Mouse (Mus musculus) brain, embryonic 14.5 days (tissue): ENCODE measurements around the gene Gstt2. TPM values are rescaled to one million over a fixed set of nuclear protein-coding genes. Genes with fewer than 3 reads are reported as not detected.

ENCODE experiments used
- DNase-seq: peaks from one replicate; pipeline ENCODE4 v3.0.0-alpha.2; 2011; ENCODE audit warnings: low read depth
- CTCF ChIP-seq: fragments of 200-500 bp; IDR thresholded peaks from 2 replicates; pipeline ENCODE4 v1.5.1; 2012; ENCODE audit warnings: inconsistent platforms, mild to moderate bottlenecking, moderate library complexity, borderline replicate concordance; ENCODE audit not compliant: insufficient read depth, insufficient read length; ENCODE audit errors: extremely low read depth
- POLR2A ChIP-seq: fragments of 200-500 bp; IDR thresholded peaks from 2 replicates; pipeline ENCODE4 v1.6.1; 2012; ENCODE audit warnings: mild to moderate bottlenecking, inconsistent platforms, borderline replicate concordance; ENCODE audit not compliant: poor library complexity, insufficient read depth, insufficient read length, severe bottlenecking; ENCODE audit errors: extremely low read depth
- polyA plus RNA-seq: library from polyadenylated mRNA; depleted of rRNA; stranded (reverse); fragments of >200 nt; gene quantifications from 2 replicates; pipeline ENCODE4 v1.2.3, GENCODE M21; 2012

Gstt2 gene
- polyA plus RNA-seq, 1 experiment: 7.7 TPM

DNA sequence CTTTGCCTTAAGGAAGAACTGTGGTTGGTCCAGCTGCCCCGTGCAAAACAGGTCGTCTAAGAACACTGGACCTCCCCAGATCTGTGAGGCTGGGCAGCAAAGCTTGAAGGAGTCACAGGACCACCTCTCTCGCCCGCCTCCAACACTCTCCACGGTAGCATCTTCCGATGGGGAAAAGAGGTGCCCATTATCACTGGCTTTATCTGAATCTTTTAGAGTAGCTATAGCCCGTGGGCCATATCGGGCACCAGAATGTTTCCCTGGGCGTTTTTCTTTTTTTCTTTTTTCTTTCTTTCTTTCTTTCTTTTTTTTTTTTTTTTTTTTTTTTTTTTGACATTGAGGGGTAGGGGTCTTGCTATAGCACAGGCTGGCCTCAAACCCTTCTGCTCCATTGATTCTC, 2.5 kb downstream of the Gstt2 start:
- DNase-seq: no peak
- no peak for TF ChIP-seq CTCF
- no peak for TF ChIP-seq POLR2A

GRCm38 (mm10) chr10:75834250-75834649, 3.0 kb downstream of the Gstt2 start:
- DNase-seq: peak; percentile 69
- no peak for TF ChIP-seq CTCF
- no peak for TF ChIP-seq POLR2A

GRCm38 (mm10) chr10:75833456-75834080, 3.7 kb downstream of the Gstt2 start:
- TF ChIP-seq CTCF: no peak
- no peak for TF ChIP-seq POLR2A
- no peak for DNase-seq

DNA sequence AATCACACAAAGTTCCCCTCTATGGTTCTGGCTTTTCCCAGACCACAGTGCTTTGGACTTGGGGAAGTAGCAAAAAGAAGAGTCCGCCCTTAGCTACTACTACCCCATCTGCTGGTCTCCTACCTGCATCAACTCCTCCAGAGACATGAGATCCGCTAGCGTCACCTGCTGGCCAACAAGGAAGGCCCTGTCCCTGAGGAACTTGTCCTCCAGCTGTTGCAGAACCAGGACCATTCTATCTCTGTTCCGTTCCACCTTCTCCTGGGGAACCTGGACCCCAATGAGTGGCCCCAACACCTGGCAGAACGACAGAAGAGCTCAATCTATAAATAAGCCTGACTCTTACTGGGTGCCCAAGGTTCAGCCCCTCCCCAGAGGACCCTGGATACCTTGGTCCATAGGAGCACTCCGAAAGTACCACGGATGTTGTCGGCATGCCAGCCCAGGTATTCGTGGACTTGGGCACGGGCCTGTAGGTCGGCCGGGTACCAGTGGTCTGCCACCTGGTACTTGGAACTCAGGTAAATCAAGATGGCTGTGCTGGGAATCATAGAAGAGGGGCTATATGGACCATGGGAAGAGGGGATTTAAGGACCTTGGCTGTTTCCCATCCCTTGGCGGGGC, 4.8 kb downstream of the Gstt2 start:
- TF ChIP-seq POLR2A (no peak), CTCF (peak; percentile 42; the same call in 1 of the 2 replicates)
- peak; percentile 34 for DNase-seq

DNA sequence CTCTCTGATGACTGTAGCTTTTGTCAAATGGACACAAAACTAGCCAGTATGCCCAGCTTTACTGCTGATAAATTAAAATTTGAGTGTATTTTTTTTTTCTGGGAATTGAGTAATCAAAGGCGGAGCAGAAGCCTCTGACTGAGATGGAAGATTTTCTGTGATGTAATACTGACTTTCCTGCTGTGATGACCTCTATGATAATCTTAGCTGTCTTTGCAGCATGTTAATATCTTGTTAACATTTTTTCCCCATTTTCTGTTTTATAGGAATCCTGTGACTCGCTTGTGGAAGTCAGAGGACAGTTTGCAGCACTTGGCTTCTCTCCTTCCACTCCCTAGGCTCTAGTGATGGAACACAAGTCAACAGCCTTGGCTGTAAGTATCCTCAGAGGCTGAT, 7.0 kb downstream of the Gstt2 start:
- TF ChIP-seq CTCF: no peak
- TF ChIP-seq POLR2A: no peak
- DNase-seq: no peak

DNA sequence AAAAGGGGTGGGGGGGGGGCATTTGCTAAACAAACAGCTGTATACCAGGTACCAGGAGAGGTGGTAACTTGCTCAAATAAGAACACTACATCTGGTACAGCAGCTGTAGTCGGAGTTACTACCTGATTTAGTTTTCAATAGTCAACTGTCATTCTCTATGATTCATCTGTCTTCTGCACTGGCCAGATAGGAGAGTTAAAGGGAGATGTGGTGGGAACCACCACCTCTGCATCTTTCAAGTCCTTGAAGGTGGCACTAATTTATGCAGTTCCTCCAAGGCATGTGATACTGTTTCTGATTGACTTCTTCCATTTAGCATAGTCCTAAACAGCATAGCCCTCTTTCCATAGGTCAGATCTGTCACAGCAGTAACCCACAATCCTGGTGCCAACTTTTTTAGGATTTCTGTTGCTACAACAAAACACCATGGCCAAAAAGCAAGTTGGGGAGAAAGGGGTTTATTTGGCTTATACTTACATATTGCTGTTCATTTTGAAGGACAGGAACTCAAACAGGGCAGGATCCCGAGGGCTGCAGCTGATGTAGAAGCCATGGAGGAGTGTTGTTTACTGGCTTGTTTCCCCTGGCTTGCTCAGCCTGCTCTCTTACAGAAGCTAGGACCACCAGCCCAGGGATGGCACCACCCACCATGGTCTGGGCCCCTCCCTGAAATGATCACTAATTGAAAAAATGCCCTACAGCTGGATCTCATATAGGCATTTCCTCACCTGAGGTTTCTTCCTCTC, 7.5 kb downstream of the Gstt2 start:
- DNase-seq: no peak
- TF ChIP-seq POLR2A (no peak), CTCF (no peak)

DNA sequence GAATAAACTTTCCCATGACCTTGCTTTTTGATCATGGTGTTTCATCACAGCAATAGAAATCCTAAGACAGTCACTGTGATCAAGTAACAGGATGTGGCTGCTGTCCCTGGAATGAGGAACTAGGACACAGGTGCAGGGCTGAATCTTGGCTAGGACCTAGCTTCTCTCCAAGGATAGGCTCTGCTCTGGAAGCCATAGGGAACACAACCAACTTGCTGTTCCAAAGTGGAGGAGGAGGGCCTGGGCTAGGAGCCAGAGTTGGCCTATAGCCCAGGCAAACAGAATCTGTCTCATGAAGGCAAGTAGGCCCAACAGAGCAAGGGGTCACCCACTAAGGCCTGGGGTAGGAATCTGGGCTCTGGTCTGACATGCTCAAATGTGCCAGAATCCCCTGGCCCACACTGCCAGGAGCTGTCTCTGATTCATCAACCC, 8.7 kb downstream of the Gstt2 start:
- DNase-seq: peak; percentile 80

DNA sequence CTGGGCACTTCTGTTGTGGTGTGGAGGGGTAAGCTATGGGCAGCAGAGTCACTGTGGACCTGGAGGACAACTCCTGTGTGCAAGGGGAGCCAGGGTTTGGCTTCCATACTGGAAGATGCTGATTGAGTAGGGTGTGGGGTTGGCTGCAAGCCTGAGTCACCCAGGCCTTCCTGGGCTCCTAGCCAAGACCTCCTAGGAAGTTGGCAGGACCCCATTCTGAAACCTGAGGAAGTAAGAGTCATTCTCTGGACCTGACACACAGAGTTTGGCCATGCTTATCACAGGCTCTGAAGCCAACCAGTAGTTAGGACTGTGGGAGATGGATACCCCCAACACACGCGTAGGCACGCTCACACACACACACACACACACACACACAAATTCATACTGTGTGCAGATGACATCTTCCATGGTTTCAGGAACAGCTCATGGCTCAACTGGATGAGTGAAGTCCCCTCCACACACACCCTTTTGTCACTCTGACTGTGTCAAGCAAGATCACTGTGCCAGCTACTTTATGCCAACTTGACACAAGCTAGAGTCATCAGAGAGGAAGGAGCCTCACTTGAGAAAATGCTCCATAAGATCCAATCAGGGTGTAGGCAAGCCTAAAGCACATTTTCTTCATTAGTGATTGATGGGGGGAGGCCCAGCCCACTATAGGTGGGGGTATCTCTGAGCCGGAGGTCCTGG, 9.4 kb downstream of the Gstt2 start:
- DNase-seq: peak; percentile 53
- no peak for TF ChIP-seq CTCF
- TF ChIP-seq POLR2A: no peak

More for the DNA sequence above, 8.7 kb downstream of the Gstt2 start:
- TF ChIP-seq CTCF (no peak), POLR2A (no peak)

- DNase-seq: no peak
- no peak for TF ChIP-seq CTCF
- TF ChIP-seq POLR2A: no peak
Observed at GRCm38 (mm10) chr10:75824530-75824929, 12.7 kb downstream of the Gstt2 start.

DNA sequence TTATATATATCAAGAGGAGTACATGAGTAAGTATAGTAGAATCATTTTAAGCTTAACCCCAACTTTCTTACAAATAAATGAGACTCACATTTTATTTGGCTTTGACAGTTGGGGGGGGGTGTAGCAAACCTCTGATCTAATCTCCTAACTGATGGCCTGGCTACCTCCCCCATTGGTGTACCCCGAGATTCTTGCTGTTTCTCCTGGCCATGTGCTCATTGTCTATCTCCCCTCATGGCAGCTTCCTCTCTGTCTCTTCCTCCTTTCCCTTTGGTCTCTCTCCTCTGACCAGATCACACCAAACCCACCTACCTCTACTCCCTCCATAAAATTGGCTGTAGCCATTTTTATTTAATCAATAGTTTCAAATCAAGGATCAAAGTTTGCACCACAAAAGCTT, 13.4 kb downstream of the Gstt2 start:
- no peak for DNase-seq
- no peak for TF ChIP-seq CTCF
- no peak for TF ChIP-seq POLR2A

- no peak for TF ChIP-seq CTCF
- TF ChIP-seq POLR2A: no peak
- DNase-seq: no peak
Observed at GRCm38 (mm10) chr10:75822443-75822842, 14.8 kb downstream of the Gstt2 start, which contains the start of gene Gstt4. TSS of gene Gstt4 (minus strand) at chr10:75822543.
